Mouse (Mus musculus): ENCODE data around the gene Mgat4b. TPM values are rescaled to one million over a fixed set of nuclear protein-coding genes. Genes with fewer than 3 reads are reported as not detected.
A peak's percentile ranks its signal among the peaks of the same experiment; 100 is the strongest.

The Mgat4b gene
- total RNA-seq, 4 experiments from 2014 or later = 61.3 to 68.0 (median 65.8) TPM

DNA sequence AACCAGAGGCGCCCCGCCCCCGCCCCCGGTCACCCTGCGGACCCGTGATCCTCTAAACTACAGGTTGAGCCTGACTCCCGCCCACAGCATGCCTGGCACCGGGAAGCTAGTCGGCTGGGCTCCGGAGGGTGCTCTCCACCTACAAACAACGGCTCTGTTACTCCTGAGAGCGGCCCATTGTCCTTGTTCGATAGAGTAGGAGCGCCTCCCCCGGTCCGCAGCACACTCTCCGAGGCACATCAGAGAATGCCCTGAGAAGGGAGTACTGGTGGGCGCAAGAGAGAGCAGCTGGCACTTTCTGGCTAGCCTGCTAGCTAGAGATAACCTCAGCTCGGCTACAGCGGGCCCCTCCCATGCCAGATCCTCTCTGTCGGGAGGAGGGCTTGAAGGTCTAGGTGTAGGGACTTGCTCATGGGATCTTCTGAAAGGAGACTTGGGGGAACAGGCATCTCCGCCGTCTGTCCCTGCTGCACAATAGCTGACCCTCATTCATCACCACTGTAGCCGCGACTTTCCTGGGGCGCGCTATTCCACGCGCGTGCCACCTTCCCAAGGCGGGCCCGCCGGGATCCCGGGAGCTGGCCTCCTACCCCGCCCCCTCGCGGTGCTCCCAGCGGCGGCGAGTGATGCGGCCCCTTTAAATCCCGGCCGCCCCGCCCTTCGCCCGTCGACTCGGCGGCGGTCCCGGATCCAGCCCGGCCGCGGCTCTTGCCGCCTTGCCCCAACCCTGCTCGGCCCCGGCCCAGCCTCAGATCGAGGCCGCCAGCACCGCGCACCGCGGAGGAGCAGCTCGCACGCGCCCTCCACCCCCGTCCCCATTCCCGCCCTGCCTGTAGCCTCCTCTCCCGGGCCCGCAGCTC is 14.2 kb downstream of the Mgat4b start:
- DNase-seq (ENCODE audit: low spot score in 2 of 2) = peak; percentile 67 to 78

DNA sequence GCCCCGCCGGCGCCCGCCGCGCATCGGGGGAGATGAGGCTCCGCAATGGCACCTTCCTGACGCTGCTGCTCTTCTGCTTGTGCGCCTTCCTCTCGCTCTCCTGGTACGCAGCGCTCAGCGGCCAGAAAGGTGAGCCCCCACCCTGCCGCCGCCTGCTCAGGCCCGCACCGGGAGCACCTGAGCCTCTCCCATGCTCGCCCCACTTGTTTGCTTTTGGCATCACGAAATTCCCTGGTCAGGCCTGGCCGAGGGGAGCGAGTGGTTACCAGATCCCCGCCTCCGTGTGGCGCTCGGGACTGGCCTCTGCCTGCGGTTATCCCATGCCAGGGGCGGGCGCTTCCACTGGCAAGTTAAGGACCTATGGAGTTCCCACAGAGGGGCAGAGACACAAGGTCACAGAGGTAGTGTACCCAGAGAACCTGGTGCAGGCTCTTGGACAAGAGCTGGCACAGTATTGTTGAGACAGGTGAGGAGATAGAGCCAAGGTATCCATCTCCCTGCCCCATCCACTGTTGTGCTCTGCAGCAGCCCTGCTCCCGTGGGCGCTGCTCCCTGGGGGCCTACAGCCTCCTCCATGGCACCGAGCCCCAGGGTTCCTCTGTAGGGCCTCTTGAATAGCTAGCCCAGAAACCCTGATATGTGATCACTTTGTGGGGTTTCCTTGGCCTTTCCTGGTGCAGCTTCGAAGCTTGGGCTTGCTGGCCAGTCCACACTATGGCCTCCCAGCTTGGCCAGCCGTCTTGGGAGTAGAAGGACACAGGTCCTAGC is 15.1 kb downstream of the Mgat4b start:
- DNase-seq (ENCODE audit: low spot score in 2 of 2) = no peak

DNA sequence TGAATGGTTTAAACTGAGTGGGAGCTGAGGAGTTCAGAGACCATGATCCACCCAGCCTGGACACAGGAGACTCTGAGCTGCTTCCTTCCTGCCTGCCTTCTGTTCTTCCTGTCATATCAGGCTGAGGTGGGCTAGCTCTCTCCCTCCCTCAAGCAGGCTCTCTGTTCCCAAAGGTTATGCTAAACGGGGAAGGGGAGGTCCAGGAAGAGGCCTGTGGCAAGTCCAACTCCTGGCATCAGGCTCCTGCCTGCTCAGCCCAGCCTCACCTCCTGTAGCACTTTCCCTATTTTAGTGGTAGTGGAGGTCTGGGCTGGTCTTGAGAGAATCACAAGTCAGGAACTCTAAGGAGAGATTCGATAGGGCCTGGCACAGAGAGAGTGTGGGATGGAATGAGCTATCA is 15.7 kb downstream of the Mgat4b start:
- no peak for DNase-seq (ENCODE audit: low spot score in 2 of 2)

DNA sequence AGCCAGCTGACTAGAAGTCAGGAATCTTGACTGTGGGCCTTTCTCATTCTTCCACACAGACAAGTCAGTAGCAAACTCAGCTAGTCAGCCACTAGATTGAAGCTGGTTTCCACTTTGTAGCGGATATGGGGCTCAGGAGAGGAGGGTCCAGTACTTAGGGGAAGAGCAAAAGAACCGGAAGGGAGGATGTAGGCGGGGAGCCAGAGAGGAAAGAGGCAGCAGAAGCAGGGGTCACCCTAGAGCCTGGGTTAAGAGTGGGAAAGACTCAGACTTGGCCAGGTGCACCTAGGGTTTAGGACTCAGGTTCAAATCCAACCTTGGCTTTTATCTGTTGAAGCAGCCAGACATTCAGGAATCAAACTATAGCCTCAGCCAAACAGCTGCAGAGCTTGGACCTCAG is 16.5 kb downstream of the Mgat4b start:
- no peak for DNase-seq (ENCODE audit: low spot score in 2 of 2)

DNA sequence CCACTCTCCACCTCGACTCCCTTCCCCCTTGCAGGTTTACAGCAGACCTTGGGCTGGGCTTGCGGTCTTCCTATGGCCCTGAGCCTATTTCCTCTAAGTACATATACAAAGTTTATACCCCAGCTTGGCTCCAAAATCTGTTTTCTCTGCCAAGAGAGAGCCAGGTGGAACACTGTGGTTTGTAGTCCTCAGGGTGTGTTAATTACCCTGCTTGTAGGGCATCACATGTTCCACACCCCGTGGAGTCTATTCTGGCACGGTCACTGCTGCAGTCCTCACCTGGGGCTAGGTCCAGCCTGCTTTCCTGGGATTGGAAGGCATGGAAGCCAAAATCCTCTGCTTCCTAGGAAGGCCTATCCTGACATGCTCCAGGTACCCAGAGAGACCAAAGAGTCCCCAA is 17.0 kb downstream of the Mgat4b start:
- DNase-seq (ENCODE audit: low spot score in 2 of 2) = no peak

DNA sequence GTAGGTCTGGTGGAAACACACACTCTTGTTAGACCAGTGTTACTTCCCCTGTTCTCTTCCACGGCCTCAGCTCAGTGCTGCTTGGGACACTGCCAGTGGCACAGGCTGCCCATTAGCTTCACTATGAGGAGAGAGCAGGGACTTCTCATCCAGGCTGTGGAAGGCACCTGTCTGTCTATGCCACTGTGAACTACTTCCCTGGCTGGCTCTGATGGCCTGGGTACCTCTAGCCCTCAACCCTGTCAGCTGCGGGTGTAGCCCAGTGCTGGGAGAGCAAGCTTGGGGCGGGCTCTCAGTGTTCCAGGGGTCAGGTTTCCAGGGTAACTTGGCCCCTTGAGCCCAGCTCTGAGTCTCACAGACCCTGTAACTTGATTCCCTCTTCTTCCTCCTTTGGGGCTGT is 18.1 kb downstream of the Mgat4b start:
- DNase-seq (ENCODE audit: low spot score in 2 of 2) = peak in 1 of 2 experiments; percentile 15

DNA sequence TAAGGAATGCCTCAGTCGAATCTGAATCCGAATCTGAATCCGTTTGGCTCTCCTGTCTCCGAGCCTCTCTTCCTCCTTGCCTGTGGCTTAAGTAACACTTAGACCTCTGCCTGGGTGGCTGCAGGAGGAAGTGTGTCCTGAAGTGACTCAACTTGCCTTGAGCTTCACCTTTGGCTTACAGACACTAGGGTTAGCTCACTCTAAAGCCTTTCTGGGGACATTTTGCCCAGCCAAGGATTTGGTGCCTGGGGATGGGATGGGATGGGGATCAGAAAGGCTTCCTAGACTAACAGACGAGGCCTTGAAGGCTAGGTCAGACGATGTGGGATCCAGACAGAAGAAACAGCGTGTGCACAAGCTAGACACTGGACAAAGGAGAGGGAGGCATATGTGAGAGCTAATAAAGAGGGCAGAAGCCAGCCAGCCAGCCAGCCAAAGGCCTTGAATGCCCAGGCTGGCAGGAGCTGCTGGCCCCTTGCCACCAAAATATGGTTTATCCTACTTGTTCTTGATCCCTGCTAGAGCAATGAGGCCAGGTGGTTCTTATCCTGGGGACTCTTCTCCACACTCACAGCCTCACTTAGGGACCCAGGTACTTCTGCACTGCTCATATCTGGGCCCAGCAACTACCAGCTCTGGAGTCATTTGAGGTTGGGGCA is 18.7 kb downstream of the Mgat4b start:
- DNase-seq (ENCODE audit: low spot score in 2 of 2) = peak in 1 of 2 experiments; percentile 15

DNA sequence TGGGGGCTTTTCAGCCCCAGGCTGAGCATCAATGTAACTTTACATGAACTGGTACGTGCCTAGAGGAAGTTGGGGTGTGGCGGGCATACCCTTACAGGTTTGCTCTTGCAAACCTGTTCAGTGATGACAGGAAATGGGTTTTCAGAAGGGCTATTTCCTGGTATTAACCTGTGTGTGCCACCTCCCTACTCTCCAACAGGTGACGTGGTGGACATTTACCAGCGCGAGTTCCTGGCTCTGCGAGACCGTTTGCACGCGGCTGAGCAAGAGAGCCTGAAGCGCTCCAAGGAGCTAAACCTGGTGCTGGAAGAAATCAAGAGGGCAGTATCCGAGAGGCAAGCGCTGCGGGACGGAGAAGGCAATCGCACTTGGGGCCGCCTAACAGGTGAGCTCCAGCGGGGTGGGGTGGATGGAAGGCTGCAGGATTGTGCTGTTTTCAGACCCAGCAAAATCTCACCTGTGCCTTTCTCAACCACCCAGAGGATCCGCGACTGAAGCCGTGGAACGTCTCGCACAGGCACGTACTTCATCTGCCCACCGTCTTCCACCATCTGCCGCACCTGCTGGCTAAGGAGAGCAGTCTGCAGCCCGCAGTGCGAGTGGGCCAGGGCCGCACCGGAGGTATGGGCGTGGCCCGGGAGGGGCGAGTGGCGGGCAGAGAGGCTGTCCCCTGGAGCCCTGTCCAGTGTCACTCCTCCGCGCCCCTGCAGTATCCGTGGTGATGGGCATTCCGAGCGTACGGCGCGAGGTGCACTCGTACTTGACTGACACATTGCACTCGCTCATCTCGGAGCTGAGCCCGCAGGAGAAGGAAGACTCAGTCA is 20.0 kb downstream of the Mgat4b start:
- DNase-seq (ENCODE audit: low spot score in 2 of 2) = no peak

DNA sequence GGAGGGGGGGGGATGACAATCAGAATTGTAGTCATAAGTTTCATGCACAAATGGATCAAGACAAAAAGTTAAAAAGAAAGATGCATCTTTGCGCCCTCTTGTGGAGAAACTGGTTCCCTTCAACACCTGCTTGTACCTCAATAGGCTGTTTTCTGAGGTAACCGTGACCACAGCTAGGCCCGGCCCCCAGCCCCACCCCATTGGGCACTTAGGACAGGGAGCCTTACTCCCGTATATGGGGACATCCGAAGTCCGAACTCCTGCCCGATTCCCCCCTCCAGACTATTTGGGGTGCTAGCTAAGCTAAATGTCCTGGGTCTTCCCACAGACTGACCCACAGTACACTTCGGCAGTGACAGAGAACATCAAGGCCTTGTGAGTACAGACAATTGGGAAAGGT is 20.7 kb downstream of the Mgat4b start:
- DNase-seq (ENCODE audit: low spot score in 2 of 2) = no peak

DNA sequence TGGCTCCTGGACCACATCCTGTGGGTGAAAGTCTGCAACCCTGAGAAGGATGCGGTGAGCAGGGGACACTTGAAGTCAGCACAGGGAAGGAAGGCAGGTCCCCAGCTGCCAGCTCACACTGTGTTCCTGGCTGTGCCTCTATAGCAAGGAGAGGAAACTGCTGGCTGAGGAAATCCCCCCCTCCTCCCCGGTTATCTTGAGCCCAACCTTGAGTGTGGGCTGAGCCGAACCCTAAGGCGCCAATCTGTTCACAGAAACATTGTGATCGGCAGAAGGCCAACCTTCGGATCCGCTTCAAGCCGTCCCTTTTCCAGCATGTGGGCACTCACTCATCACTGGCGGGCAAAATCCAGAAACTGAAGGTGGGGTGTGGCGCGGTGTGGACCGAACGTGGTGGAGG is 22.3 kb downstream of the Mgat4b start:
- DNase-seq (ENCODE audit: low spot score in 2 of 2) = peak in 1 of 2 experiments; percentile 70

DNA sequence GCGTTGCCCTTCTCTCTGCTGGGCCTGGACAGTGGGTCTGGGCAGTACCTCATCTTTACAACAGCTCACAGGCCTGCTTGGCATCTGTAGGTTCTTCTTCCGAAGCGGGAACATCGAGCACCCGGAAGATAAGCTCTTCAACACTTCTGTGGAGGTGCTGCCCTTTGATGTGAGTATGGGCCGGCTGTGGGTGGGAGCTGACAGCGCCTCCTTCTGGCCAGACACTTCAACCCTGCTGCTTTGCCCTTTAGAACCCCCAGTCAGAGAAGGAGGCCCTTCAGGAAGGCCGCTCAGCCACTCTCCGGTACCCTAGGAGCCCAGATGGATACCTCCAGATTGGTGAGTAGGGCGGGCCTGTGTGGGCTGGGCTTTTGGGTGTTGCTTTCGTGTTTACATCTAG is 23.3 kb downstream of the Mgat4b start:
- no peak for DNase-seq (ENCODE audit: low spot score in 2 of 2)

DNA sequence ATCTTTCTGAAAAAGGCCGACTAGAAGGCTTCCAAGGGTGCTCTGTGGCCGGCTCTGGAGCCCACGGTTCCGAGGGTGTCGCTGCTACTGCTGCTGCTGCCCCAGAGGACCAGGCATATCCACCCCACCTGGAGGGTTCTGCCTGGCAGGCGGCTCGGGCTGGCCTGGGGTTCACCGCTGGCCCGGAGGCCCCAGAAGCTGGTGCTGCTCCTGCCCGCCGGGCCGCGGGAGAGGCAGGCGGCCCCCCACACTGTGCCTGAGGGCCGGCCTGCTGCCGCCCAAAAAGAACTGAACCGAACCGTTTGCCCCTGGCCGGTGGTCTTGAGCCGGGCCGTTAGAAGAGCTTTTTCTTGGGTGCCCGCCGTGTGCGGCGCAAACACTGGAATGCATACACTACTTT is 23.9 kb downstream of the Mgat4b start:
- no peak for DNase-seq (ENCODE audit: low spot score in 2 of 2)

DNA sequence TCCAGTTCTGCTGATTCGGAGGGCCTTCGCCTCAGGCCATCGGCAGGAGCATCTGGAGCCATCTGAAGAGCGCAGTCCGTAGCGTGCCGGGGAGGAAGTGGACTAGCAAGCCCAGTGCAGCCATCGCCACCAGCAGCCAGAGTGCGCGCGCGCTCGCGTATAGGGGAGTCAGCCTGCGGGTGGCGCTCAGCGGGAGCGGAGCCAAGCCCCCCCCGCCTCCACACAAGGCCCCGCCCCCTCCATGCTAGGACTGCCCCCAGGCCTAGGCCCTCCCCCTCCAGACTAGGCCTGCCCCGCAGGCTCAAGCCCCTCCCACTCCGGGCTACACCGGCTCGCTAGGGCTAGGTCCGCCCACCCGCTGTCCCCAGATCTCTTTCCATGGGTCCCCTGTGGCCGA is 25.8 kb downstream of the Mgat4b start:
- peak in 1 of 2 experiments; percentile 82 for DNase-seq (ENCODE audit: low spot score in 2 of 2)

DNA sequence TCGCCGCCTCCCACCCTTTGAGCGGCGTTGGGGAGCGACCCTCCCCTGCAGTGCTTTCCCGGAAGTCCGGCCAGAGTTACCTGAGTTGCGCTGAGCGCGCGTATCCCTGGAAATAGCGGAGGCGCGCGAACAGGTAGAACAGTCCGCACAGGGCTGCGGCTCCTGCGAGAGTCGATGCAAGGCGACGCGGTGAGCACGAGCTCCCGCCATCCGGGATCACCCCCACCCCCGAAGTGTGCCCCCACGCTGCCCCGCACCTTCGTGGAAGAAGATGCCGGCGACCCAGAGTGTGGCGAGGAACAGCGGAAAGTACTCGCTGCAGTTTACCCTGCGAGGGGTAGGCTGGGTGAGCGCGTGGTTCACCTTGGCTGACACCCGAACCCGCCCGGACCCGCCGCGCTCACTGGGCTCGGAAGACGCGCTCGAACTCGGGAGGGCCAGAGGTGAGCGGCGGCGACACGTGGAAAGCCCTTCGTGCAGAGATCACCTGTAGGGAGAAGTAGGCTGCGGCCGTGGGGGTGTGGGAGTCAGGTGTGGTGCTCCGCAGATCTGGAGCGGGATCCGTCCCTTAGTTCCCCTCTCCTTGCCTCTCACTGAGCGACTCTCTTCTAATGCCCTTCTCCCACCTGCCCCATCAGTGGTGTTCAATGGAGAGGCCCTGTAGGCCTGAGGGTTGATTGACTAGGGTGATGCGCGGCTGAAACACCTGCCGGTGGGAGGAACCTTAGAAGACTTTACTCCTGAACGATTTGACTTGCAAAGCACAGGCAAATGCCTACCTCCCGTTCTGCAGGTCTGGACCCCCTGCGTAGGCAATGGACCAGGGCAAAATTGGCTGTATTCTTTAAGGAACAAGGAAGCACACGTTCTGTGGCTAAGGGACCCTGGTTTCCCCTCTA is 26.5 kb downstream of the Mgat4b start:
- no peak for DNase-seq (ENCODE audit: low spot score in 2 of 2)

DNA sequence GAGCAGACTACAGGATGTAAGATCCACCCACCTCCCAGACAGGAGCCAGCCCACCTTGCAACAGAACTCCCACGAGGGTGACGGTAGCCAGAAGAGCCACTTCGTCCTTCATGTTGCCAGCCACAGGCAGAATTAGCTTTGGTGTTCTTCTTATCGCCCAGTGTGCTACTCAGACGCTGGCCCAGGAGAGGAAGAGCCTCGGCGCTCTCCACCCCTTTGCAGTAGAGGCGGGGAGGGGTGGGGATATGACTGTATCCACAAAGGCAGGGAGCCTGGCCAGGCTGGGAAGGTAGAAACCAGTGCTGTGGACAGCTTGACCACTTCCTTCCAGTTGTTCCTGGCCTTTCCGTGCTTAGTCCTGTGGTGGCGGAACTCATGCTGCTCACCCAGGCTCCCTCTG is 27.6 kb downstream of the Mgat4b start, which contains the start of gene Ltc4s:
TSS of gene Ltc4s (minus strand) at position 293 of the 400 bp plus-strand sequence.
- DNase-seq (ENCODE audit: low spot score in 2 of 2) = no peak

DNA sequence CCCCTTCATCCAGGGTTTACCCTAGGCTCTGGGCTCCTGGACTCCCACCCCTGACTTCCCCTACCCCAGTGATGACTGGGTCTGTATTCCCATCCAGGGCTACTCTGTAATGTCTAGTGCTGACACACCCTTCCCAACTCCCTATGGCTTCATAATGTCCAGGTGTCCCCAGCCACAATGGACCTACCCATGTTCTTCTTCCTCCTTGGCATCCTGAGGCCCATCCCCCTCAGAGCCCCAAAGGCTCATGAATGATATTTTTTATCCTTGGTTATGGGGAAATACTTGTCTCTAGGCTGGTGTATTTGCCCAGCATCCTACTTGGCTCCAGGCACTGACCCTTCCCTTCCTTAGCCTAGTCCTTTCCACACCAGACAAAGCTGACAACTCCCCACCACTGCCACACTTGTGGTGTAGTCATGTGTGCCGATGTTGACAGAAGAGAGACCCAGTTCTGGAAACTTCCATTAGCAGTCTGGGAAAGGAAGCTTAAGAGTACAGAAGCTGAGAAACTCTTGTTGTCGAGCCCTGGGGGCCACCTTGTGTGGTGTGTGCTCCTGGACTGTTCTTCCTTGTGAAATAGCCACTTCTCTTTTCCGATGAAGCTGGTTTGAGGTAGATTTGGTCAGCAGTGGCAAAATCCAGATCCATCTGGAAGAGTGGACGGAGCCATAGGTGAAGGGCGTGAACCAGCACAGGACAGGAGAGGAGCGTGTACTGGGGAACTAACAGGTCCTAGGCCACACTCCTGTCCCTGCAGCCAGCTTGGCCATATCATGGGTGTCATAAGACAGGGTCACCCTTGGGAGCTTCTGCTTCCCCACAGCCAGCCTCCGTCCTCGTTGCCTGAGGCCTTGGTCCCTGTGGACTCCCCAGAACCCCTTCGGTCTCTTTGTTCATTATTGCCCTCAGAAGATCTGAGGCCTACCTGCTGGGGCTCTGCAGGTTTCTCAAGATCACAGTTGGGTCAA is 28.4 kb downstream of the Mgat4b start:
- no peak for DNase-seq (ENCODE audit: low spot score in 2 of 2)

DNA sequence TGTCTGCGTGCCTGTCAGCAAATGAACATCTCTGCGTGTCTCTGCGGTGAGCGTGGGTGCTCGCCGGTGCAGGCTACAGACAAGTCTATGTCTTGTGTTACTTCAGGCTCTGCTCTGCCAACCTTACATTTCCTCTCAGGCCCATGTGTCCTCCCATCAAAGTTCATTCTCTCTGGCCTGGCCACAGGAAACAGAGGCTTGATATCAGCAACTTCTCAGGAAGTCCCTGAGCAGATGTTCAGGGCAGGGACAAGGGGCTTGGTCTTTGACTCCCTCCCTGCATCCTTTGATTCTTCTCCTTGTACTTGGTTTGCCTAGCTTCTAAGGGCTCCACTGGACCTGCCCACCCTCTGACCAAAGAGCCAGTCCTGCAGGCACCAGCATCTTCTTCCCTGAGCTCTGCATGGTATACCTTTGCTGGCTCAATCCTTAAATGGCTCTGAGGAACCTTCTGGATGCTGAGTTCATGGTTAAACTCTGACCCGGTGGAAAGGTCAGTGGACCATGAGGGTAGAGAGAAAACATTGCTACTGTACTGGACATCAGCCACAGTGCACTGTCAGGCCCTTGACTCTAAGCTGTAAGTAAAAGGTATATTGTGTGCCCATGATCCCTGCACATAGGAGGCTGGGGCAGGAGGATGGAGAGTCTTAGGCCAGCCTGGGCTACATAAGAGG is 29.7 kb downstream of the Mgat4b start:
- no peak for DNase-seq (ENCODE audit: low spot score in 2 of 2)

DNA sequence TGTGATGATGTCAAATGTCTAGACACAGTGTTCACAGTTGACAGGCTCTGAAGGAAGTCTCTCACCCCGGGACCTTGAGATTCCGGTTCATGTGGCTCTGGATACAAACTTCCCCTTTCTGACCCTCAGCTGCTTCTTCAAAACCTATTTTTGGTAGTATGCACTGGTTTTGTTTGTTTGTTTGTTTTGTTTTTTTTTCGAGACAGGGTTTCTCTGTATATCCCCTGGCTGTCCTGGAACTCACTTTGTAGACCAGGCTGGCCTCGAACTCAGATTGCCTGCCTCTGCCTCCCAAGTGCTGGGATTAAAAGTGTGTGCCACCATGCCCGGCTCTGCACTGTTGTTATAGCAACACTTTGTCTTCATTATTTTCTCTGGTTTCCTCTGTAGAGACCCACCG is 33.2 kb downstream of the Mgat4b start:
- DNase-seq (ENCODE audit: low spot score in 2 of 2) = no peak
